Mouse (Mus musculus) spleen, postnatal 4 days (tissue): ENCODE results near the gene Nup107.

Experiments used
- DNase-seq, 2 experiments: peaks; one replicate each; pipeline ENCODE4 v3.0.0; 2022; ENCODE audit warnings: low spot score in 2 of 2

Nup107 gene

GRCm38 (mm10) chr10:117803870-117804850 is 11.7 kb upstream of the Nup107 start:
- no peak for DNase-seq

GRCm38 (mm10) chr10:117801886-117802285 is 9.4 kb upstream of the Nup107 start:
- DNase-seq = no peak

DNA sequence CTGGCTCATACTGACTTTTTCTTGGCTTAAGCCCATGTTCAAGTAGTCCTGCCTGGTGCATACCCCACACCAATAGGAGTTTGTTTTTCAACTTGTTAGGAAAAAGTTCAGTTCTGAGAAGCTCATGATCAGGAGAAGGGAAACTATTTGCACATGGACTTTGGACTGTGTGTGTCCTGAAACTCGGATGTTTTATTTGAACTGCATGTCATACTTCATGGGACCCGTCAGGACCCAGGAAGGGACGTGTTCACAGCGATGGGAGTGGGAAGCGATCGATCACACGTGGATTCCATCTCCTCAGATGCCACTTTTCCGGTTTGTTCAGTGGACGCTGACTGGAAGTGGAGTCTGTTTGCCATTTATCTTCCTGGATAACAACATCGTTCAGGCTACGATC is 7.3 kb upstream of the Nup107 start:
- no peak for DNase-seq

- DNase-seq = no peak
Measured at GRCm38 (mm10) chr10:117798436-117799035, 6.0 kb upstream of the Nup107 start.

- no peak for DNase-seq
Measured at GRCm38 (mm10) chr10:117797684-117798083, 5.2 kb upstream of the Nup107 start.

DNA sequence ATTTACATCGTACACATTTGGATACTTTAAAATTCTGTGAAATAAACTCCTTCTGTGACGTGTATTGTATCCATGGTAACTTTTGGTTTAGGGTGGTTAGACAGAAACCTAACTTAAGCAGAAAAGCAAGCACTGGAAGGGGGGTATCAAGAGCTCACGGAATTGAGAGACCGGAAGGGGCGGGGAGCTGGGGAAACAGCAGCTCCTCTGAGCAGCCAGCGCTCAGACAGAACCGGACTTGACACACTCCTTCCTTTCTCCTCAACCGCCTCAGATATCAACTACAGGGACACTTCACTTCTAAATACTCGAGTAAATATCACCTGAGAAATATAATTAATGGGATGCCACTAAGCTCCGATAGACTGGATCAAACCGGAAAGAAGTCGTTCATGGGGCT is 4.6 kb upstream of the Nup107 start:
- no peak for DNase-seq

- DNase-seq = peak; percentile 45 to 76
Measured at GRCm38 (mm10) chr10:117796181-117796580, 3.7 kb upstream of the Nup107 start.

GRCm38 (mm10) chr10:117795206-117795605 is 2.7 kb upstream of the Nup107 start:
- DNase-seq = no peak

GRCm38 (mm10) chr10:117793436-117794030 is 1.0 kb upstream of the Nup107 start:
- DNase-seq = no peak

DNA sequence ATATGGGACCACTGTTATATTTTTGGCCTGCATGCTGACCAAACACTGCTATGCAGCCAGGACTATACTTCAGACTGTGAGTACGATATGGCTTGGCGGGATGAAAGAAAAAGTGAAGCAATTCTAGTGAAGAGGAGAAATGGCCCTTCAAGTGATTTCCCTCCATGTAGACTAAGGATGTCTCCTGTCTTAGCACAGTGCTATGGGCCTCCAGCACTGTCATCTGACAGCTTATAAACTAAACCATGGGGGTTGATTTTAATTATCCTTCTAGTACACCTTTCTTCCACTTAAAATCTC is 1.4 kb downstream of the Nup107 start:
- no peak for DNase-seq

DNA sequence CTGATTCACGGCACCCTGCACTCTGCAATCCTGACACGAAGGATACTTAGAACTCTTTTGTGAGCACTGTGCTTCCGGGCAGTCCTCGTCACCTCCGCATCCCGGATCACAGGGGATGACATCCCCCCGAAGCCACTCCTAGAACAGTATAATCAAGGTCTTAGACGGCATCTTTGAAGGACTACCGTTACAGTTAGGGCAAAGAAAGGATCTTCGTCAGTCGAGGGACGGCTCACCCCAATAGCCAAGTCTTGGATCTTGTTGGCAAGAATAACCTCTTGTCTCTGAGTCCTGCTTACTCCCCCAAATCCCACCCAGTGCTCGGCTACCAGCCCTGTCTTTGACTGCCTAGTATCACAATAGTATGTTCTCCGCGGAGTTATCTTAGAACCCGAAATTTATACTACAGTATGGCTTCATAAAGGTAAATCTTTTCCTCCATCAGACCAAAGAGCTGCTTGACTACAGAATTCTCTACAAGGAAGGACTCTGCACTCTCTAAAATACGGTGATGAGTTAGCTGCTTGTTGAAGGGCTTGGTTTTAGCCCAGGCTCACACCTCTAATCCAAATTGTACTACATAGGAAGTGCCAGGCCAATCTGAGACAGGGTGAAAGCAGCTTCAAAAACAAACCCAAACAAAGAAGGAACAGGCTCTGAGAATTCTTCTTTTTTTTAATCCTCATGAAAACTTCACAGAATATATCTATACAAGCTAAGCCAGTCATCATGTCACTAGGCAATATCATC is 1.9 kb downstream of the Nup107 start:
- DNase-seq = no peak

DNA sequence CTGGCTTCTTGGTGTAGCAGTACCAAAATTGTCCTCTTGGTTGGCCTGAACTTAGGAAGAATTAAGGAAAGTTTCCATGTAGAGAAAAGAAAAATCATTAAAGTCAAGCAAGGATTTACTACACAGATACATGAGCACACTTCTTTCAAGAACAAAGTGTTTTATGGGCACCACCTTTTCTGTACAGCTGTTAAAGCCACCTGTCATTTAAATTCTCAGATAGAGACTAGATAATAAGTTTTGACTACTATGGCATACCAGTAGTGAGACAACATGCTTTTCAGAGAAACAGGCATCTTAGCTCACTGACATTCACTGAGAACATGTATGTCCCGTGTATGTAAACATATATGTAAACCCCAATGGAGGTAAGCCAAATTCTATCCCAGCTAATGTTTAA is 2.5 kb downstream of the Nup107 start:
- no peak for DNase-seq

DNA sequence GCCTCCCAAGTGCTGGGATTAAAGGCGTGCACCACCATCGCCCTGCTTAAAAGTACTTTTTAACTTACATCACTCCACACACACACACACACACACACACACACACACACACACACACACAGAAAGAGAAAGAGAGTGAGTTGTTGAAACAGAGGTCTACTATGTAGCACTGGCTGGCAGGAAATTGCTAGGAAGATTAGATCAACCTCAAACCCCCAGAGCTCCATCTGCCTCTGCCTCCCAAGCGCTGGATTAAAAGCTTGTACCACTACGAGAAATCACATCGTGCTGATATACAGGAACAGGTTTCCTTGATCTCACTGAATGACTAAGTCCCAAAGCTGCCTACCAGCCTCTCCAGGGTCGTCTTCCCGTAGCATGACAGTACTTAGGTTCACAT is 7.9 kb downstream of the Nup107 start:
- no peak for DNase-seq

DNA sequence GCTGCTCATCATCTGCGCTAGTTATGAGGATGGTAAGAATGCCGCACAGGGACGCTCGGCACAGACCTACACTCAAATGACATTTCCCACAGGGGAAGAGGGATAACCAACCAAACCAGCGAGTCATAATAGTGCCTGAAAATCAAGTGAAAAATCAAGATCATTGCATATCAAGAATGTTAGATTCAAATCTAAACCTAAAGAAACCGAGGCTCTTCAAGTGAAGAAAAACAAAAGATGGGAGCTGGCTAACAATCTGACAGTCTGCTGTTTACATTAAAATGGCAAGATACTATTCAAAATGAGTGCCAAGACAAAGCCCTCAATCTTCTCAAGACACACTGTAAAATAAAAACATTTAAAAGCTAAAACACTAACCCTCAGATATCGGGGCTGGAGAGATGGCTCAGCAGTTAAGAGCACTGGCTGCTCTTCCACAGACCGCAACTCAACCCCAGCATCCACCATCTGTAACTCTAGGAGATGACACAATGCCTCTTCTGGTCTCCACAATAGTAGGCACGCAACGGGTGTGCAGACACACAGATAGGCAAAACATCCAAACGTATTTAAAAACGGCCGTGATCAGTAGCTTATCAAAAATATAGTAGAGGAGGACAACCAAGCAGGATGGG is 8.6 kb downstream of the Nup107 start:
- DNase-seq = no peak

GRCm38 (mm10) chr10:117782491-117783260 is 9.8 kb downstream of the Nup107 start:
- DNase-seq = no peak

DNA sequence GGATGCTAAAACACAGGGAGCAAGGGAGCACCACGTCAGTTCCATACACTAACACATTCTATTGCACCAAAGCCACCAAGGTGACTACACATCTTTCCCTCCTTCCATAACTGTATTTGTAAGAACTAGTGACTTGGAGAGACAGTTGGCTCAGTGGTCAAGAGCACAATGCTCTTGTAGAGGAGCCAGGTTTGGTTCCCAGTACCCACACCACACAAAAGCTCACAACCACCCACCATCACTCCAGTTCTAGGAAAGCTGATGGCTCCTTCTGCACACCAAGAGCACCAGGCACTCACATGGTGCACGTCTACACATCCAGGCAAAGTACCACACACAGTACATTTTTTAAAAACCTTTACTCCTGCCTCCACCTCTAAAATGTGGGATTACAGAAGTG is 10.4 kb downstream of the Nup107 start:
- DNase-seq = no peak

GRCm38 (mm10) chr10:117781021-117781725 is 11.3 kb downstream of the Nup107 start:
- no peak for DNase-seq

GRCm38 (mm10) chr10:117780306-117780911 is 12.1 kb downstream of the Nup107 start:
- no peak for DNase-seq

- no peak for DNase-seq
Measured at GRCm38 (mm10) chr10:117779581-117780305, 12.8 kb downstream of the Nup107 start.
